Mouse (Mus musculus): ENCODE measurements around the gene Sbf2.
A peak's percentile ranks its signal among the peaks of the same experiment; 100 is the strongest.

Gene Sbf2

DNA sequence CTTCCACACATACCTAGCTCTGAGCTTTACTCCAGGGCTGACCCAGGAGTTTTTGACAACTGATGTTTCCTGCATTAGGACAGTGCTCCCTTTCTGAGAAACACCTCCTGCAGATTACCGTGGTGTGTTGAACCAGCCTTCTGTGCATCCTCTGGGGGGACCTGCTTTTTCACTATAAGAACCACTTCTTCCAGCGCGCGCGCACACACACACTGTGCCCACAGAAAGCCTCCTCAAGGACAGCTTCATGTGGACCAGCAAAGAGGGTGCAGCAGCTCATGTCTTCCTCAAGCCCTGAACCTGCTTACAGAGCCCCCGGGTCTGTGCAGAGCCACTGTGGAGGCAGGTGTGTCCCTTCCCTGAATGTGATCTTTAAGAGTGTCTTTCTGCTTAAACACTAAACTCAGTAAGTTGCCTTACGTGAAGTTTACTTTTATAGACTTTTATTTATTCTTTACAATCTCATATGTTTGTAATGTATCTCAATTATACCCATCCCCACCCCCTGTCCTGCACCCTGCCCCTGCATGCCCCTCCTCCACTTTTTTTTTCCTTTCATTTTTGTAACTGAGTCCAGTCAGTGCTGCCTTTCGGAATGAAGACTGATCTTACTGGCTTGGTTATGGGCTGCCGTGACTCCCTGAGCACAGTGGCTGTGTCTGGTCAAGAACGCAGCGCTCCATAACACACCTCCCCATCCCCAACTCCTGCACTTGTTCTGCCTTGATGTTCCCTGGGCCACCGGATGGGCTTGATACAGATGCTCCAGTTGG is 329.5 kb downstream of the Sbf2 start:
- no peak for DNase-seq (ENCODE audit: extremely low read depth, insufficient read length, low spot score)

DNA sequence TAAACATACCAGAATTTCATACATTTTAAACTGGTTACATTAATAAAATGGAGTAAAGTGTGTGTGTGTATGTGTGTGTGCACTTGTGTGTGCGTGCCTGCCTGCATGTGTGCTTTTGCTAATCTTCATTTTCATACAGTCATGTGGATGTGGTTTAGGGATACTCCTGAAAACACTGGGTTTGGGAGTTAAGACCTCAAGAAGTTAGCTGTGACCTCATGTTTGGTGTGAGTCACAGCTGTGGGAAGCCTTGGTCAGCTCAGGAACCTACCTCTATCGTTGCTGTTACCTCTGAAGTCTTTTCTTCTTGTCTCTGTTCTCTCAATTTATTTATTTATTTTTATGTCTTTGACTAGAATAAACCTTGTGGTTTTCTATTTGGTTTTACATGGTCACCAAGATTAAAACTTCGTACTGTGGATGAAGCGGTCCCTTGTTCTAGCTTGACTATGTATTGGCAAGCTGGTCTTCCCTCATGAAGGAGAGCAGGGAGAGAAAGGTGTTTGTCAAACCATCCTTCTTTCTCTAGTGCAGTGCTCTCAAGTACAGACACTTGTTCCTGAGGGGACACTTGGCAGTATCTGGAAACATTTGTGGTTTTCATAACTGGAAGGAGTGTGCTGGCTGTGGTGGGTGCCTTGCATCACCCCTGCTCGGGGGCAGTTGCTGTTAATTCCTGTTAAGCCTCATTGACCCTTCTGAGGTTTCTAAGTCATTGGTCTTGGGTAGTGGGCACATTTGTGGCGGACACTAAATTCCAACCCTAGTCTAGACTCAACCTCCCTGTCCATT is 331.0 kb downstream of the Sbf2 start:
- peak; percentile 67 for DNase-seq (ENCODE audit: extremely low read depth, insufficient read length, low spot score)

DNA sequence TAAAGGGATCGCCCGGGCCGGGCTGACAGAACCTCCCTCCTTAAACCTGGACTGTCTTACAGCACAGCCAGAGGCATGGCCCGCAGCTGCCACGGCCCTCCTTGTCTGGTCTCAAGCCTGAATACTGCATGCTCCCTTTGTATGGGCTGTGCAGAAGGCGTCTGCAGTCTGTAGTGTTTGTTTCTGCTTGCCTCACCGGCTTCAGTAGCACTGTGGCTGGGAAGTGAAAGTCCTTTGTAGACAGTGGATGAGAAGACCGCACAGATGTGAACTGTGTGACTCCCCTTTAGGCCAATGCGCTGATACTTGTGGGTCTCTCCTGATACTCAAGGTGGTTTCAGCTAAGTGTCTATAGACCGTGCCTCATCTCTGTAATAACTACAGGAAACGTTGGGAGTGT is 331.9 kb downstream of the Sbf2 start:
- no peak for DNase-seq (ENCODE audit: extremely low read depth, insufficient read length, low spot score)

DNA sequence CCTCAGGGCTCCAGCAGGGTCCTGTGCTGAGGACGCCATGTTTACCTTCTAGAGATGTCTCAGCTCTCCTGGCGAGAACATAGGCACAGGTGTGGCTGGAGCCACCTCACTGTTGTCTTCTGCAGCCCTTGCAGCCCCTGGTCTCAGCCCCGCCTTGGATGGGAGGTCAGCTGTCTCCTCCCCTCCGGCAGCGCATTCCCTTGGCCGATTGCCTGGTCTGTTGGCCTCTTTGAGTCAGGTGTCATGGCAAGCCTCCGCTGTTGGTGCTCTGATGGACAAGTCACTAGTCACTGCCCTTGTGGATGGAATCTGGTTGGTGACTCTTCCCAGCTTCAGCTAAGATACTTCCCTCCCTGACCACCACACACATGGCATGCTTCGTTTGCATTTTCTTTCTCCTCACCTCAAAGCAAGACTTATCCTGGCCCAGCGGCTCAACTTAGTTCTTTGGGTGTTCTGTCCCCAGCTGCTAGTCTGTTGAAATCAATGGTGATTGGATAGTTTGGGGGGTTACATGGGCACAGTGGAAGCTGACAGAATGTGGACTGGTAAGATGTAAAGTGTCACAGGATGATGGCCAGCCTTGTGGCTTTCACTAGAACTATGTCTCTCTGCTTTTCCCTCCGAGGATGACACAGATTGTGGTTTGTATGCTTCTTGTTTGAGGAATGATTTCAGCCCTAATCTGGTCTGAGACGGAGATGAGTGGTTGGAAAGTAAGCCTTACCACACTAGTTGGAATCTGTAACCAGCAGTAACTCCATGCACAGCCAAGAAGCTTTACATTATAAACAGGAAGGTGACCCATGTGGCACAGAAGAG is 333.1 kb downstream of the Sbf2 start:
- peak; percentile 70 for DNase-seq (ENCODE audit: extremely low read depth, insufficient read length, low spot score)

DNA sequence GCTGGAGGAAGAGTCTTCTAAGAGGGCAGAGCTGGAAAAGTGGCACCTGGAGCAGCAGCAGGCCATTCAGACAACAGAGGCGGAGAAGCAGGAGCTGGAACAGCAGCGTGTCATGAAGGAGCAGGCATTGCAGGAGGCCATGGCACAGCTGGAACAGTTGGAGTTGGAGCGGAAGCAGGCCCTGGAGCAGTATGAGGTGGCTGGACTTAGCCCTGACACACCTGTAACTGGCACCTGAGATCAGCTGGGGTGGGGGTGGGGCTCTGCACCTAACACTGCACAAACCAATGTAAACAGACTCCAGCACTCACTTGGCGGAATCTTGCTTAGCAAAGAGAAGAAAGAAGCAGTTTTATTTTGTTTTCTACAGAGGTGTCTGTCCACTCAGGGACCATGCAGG is 335.5 kb downstream of the Sbf2 start:
- DNase-seq (ENCODE audit: extremely low read depth, insufficient read length, low spot score): no peak

DNA sequence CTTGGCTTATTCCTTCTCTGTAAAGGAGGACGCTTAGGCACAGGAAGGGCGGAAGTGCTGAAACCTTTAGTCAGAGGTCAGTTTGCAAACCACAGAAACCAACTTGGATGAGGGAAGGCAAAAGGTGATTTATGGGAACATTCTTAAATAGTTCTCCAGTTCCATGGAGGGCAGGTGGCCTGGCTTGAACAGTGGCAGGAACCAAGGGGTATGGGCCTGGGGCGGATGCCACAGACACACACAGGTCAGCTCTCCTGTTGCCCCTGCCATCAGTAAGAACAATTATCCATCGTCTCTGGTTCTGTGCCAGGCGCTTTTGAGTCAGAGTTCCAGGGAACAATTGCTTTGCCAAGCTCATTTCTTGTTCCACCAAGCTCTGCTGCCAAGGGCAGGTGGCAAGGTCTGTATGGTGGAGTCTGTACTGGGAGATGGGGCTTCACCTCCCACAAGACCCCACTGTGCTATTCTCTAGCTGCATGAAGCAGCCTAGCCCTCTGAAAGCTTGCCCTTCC is 336.9 kb downstream of the Sbf2 start:
- DNase-seq (ENCODE audit: extremely low read depth, insufficient read length, low spot score): peak; percentile 81

DNA sequence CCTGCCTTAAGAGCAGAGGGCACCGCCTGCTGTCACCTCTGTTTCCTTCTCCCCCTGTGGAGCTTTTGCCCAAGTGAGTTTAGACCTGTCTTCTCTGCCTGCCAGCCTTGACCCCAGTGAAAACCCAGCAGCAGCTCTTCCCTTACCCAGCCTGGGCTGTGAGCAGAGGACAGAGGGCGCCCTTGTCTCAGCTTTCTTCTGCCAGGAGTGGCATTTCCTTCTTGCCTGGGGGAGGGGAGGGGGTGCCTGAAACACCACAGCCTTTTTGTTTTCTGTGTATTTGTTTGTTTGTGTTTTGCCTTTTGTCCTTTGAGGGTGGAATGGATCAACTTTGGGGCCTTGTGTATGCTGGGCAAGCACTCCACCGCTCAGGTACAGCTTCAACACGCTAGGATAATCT is 342.3 kb downstream of the Sbf2 start:
- DNase-seq (ENCODE audit: extremely low read depth, insufficient read length, low spot score): no peak

DNA sequence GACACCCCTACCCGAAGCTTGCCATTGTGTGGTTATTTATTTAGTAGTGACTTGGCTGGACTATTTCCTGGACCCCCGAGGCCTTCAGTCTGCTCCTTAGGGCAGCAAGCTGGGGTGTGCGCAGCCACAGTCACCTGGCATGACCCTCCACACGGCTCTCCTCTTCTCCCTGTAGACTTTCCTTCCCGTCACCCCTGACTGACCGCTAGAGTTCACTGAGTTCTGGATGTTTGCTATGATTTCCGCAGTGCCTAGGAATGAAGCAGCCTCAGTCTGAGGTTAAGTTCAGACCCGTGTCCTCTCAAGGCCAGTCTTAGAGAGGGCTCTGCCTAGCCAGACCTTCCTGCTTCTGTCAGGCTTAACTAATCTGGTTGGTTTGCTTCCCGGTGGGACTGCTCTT is 342.9 kb downstream of the Sbf2 start:
- DNase-seq (ENCODE audit: extremely low read depth, insufficient read length, low spot score): no peak

DNA sequence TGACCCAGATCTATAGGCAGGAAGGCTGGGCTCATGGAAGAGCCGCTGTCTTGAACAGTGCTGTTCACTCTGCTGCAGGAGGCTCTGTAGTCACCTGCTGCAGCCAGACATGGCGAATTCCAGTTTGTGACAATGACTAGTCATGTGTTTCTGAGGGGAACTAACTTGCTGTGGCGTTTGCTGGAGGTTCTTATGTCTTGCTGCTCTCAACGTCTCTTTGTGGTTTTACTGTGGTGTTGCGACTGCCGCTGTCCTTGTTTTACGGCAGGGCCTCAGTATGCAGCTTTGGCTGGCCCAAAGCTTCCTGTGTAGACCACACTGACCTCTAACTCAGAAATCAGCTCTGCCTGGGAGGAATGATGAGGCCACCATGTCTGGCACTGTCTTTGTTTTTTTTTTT is 344.3 kb downstream of the Sbf2 start:
- DNase-seq (ENCODE audit: extremely low read depth, insufficient read length, low spot score): no peak

DNA sequence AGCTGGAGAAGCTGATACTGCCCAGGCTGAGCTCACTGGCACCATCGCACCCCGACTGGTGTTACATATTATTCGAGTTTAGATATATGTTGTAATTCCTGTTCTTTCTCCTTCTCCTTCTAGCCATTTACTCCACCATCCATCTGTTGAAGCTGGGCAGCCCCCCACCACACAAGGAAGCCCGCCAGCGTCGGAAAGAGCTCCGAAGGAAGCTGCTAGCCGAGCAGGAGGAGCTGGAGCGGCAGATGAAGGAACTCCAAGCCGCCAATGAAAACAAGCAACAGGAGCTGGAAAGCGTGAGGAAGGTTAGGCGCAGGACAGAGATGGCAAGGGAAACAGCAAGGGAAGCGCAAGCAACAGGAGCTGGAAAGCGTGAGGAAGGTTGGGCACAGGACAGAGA is 344.9 kb downstream of the Sbf2 start:
- no peak for DNase-seq (ENCODE audit: extremely low read depth, insufficient read length, low spot score)

DNA sequence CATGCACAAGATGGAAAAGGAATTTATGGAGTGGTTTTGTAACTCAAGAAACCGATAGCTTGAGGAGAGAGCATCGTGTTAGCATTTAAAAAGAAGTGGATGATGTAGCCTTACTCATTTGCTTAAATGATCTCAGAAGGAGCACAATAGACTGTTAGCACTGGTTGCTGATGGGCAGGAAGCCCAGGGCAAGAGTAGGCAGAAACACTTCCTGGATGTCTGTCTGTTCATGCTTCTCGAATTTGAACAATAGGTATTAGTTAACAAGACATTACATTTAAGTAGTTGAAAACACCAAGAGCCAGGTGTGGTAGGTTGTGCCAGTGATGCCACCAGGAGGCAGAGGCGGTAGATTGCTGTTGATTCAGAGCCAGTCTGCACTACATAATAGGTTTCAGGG is 346.2 kb downstream of the Sbf2 start:
- DNase-seq (ENCODE audit: extremely low read depth, insufficient read length, low spot score): no peak

DNA sequence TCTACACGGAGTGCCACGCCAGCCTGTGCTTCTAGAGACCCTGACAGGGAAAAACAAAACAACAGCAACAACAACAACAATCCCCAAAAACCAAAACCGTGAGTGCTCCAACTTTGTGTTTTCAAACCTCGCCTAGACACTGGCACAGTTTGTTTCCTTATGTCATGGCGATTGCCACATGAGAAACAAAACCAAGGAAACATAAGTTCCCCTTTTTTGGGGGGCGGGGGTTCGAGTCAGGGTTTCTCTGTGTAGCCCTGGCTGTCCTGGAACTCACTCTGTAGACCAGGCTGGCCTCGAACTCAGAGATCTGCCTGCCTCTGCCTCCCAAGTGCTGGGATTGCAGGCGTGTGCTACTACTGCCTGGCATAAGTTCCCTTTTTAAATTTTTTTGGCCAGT is 346.7 kb downstream of the Sbf2 start:
- DNase-seq (ENCODE audit: extremely low read depth, insufficient read length, low spot score): no peak

DNA sequence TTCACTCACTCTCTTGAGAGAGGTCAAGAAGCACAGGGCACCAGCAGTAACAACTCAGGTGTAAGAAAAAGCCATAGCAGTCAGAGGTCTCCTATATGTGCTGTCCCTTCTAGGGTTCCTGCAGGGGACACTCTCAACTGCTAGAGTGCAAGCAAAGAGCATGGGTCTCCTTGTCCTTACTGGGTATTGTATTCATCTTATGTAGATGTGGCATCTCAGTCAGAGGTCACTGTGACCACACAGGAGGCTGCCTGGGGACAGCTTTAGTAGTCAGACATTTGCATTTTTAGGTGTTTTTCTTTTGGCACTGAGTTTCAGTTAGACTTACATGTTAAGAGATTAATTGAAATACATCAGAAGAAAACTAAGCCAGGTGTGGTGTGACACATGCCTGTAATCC is 347.7 kb downstream of the Sbf2 start:
- no peak for DNase-seq (ENCODE audit: extremely low read depth, insufficient read length, low spot score)

DNA sequence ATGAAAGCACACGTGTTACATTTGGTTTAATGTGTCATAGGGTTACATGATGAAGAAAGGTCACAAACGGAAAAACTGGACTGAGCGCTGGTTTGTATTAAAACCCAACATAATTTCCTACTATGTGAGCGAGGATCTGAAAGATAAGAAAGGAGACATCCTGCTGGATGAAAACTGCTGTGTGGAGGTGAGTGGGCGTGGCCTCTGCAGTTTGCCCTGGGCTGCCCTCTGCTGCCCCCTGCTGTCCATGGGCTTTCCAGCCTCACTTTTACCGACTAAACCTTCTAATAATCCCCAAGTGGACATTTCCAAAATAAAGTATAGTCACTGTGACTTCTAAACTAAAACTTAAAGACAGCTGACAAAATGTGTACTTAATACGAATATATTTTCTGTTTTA is 348.9 kb downstream of the Sbf2 start:
- peak; percentile 62 for DNase-seq (ENCODE audit: extremely low read depth, insufficient read length, low spot score)

DNA sequence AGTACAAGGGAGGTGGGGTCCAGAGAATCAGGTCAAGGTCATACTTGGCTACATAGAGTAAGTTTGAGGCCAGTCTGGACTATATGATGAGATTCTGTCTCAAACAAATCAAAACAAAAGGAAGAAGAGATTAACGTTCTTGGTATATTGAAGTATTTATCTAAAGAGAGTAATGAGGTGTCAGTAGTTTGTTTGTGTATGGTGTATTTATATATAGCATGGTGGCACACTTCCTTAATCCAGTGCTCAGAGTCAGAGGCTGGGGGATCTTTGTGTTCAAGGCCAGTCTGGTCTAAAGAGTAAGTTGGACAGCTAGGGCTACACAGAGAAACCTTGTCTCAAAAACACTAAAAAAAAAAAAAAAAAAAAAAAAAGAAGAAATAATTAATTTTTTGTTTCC is 351.2 kb downstream of the Sbf2 start:
- no peak for DNase-seq (ENCODE audit: extremely low read depth, insufficient read length, low spot score)

DNA sequence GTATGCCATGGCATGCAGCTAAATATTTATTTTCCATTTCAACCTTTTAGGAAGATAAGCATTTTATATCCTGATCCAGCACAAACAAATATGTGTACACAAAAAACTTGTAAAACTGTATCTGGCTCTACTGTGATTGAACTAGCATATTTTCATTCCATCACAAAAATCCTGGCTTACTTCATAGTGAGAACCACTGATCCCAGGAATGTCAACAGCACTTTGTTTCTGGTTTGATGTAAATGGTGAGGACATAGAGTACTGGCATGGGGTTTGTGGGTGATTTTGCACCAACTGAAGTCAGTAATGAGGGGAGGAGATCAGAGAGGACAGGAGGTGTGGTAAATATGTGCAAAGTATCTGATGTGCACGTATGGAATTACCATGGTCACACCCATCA is 352.1 kb downstream of the Sbf2 start:
- DNase-seq (ENCODE audit: extremely low read depth, insufficient read length, low spot score): no peak

DNA sequence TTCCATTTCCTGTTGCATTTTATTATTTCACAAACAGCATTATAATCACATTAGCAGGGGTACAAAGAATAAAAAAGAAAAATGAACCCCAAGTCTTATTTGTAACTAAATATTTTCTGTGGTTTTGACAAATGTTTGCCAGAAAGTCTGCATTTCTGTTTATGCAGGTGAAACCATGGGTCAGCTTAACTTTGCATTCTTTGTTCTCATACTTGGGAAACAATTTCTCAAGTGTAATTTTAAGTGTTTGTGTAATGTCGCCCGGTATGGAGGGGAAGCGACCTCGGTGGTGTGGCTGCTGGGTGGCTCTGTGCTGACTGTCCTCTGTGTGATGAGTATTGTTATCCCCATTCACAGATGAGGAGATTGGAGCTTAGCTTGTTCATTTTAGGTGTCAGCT is 352.9 kb downstream of the Sbf2 start:
- no peak for DNase-seq (ENCODE audit: extremely low read depth, insufficient read length, low spot score)

DNA sequence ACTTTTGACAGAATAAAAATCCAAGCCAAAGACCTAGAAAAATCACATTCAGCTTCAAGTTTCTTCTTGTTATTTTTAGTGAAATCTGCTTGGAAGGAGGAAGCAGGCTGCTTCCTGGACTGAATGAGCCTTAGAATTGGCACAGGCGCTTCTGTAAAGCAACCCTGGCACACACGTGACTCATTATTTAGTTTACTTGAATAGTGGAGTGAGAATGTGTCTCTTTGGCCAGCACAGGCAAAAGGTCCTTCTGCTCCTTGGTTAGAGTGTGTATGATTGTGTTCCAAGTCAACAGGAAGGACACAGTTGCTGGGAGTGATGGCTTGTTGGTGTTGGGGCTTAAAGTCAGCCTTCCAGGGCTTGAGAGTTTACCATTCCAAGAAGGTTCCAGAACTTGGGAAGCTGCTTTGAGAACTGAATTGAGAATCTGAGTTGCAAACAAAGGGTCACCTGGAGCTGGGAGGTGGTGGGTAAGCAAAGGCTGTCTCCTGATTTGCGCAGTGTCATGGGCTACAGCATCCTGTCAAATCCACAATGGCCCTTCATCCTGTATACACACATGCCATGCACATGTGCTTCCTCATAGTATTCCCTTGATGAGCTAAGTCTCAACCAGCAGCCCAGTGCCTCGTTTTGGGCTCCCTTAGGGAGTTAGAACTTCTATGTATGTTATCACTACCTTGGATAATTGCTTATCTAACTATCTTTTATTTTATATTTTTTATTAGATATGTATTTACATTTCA is 354.6 kb downstream of the Sbf2 start:
- no peak for DNase-seq (ENCODE audit: extremely low read depth, insufficient read length, low spot score)

DNA sequence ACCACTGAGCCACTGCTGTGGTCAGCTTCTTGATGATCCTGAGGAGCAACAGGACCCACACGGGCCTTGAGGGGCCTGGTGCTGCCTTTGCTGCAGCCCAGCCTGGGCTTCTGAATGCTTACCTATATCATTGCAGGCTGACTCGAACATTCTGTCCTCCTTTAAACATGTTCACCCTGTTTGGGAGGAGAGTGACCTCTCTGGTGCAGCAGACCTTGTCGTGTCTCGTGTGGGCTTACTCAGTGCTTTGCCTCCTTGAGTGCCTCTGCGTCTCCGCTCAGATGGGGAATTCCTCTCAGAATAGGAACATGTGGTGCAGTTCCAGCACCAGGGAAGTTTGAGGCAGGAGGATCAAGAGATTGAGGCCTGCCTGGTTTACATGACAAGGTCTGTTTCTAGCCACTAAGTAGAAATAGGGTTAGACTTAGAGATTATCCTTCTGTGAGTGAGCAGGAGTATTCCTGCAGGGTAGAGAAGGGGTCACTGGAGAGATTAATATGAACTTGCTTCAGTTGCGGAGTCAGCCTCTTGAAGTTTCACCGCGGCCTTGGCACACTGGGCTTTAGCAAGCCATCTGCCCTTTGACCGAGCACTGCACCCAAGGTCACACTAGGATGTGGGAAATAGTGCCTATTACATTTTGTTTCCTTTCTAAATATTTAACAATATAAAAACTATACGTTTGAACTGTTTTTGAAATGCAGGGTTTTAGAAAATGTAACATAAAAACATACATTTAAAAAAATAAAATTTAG is 356.3 kb downstream of the Sbf2 start:
- DNase-seq (ENCODE audit: extremely low read depth, insufficient read length, low spot score): no peak

All from 3134 (cell line).